Mouse (Mus musculus): ENCODE measurements at regions not wholly inside any gene's neighbourhood (a gene's known extent, or its start where the extent isn't known, plus 50 kb on each side); places are given as distances from the start of the nearest gene placed in this dataset.

GRCm38 (mm10) chr11:24317989-24318735 is 240.3 kb downstream of the Bcl11a start:
- no peak for TF ChIP-seq CTCF (IDR thresholded peaks at IDR 0.05; ENCODE audit: low read depth, low read length)
- no peak for TF ChIP-seq POLR2A (IDR thresholded peaks at IDR 0.05; ENCODE audit: extremely low read depth, insufficient read depth, low read length)
